Mouse (Mus musculus) lung, postnatal 4 days (tissue): ENCODE measurements around the gene Gata5.

Experiments used
- DNase-seq, 2 experiments: peaks; one replicate each; pipeline ENCODE4 v3.0.0; 2021

The Gata5 gene

DNA sequence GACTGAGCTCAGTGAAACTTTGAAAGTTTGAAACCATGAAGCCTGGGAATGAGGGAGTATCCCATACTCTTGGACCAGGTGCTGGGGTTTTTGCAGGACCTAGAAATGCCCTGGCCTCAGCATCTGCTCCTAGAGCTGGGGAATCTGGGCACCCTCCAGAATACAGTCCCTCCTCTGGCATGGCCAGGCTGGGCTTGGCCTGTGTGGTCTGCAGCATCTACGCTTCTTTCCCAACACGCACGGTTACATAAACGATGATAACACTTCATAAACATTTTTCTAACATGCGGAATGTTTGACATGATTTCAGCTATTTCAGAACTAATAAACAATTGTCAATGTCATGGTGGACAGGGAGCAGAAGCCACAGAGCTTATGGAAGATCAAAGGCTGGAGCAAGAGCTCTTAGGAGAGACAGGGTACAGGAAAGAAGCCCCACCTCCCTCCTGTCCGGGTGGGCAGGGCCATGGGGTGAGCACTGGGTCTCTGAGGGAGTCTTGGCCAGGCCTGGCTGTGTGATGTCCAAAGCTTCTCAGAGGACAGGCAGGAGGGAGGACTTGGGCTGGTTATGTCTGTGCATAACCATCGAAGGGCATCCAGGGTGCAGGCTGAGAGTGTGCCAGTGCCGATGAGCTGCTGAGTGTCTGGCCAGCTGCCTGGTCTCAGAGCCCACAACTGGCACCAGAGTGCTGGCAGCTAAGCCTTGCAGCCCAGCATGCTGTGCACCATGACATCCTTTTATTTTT, 27.9 kb downstream of the Gata5 start:
- peak; percentile 73 to 92 for DNase-seq

DNA sequence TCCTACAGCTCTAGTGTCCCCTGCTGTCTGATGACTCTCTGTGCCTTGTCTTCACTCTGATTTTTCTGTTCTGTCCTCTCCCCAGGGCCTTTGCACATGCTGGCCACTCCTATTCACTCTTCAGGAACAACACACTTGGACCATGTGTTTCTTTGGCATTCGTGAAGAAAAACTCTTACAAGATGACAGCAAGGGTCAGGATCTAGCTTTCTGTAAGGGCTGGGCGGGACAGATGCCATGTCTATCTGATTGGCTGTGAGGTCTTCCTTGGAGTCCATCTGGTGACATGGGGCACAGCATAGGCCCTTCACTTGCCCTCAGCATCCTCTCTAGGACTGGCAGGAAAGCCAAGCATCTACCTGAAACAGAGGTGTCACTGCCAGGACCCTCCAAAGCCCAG, 28.5 kb downstream of the Gata5 start:
- DNase-seq = peak in 1 of 2 experiments; percentile 64

DNA sequence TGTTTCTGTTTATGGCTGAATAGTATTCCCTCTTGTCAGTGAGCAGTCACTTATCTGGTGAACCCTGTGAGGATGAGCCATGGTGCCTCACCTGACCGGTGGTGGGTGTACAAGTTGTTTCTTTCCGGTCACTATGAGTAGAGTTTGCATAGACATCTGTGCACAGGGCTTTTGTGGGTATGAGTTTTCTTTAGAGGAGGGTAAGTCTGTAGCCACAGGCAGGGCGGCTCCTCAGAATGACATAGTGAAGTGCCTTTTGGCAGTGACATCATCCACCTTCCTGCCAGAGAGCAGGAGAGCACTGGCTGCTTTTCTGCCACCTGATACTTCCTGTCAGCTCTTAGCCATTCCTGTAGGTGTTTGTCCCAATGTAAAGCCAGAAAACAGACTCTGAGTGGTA, 29.0 kb downstream of the Gata5 start:
- no peak for DNase-seq

DNA sequence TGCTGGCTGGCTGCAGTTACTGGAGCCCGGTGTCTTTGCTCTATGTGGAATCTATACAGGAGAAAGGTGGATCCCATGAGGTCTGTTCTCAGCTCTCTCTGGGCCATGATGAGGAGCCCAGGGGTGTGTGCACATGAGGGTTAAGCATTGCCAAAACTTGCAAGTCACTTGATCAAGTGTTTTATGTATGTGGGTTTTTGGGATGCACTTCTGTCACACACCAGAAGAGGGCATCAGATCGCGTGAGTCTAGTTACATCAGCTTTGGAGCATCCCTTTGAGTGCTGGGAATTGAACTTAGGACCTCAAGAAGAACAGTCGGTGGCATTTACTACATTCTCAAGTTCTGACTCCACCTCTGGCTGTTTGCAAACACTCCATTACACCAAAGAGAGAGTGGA, 29.9 kb downstream of the Gata5 start:
- DNase-seq = no peak

DNA sequence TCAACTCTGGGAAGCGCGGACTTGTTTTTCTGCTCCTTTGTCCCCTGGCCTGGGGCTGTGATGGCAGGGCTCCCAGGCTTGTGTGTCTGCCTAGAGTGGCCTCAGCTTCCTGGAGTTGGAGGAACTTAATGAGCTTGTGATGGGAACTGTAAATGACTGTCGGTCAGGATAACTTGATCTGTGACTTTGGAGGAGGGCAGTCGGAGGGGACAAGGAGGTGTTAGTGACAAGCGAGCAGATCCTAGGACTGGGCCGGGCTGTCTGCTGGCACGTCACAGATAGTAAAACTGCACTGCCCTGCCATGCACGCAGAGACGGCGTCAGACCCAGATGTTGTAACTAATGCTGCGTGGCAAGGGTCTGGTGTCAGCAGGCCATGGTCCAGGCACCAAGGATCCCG, 31.0 kb downstream of the Gata5 start:
- DNase-seq = peak; percentile 73 to 93

DNA sequence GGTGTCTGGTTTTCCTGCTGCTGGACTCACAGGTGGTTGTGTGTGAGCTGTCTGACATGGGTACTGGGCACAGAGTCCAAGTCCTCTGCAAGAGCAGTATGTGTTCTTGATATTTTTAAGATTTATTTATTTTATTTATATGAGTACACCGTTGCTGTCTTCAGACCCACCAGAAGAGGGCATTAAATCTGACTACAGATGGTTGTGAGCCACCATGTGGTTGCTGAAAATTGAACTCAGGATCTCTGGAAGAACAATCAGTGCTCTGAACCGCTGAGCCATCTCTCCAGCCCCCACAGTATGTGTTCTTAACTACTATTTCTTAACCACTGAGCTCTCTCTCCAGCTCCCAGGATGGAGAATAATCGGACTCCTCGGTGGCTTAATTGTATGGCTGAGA, 32.3 kb downstream of the Gata5 start:
- DNase-seq = no peak

- DNase-seq = no peak
Measured at GRCm38 (mm10) chr2:180300771-180301170, 33.7 kb downstream of the Gata5 start.

DNA sequence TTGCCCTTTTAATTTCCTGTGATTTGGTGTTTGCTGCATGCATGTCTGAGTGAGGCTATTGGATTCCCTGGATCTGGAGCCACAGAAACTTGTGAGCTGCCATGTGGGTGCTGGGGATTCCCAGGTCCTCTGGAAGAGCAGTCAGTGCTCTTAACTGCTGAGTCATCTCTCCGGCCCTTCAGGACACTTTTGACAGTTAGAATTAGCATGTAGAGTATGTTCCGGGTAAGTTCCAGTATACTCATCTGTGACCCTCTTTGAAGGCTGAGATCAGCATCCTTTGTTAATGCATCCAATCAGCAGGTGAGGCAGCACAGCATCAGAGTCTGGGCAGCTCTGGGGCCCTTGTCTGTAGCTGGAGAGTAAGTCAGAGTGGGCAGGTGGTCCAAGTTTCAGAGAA, 34.2 kb downstream of the Gata5 start:
- no peak for DNase-seq

- DNase-seq = no peak
Measured at GRCm38 (mm10) chr2:180292906-180293305, 41.6 kb downstream of the Gata5 start.

- peak in 1 of 2 experiments; percentile 45 for DNase-seq
Measured at GRCm38 (mm10) chr2:180292026-180292425, 42.5 kb downstream of the Gata5 start.

DNA sequence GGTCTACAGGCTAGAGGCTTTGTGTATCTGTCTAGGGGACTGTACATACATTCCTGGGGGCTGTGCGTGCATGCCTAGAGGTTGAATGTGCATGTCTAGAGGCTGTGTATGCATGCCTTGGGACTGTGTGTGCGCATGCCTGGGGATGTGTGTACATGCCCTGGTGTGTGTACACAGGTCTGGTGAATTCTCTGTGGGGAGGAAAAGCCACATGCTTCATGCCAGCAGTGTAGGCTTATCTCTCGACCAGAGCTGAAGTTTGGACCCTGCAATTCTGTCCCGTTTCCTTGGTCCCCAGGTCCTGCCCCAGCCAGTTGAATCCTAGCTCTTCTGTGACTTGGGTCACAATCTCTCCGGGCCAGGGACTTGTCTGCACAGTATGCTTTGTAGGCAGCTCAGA, 42.9 kb downstream of the Gata5 start:
- DNase-seq = no peak

- no peak for DNase-seq
Measured at GRCm38 (mm10) chr2:180290503-180290902, 44.0 kb downstream of the Gata5 start.

DNA sequence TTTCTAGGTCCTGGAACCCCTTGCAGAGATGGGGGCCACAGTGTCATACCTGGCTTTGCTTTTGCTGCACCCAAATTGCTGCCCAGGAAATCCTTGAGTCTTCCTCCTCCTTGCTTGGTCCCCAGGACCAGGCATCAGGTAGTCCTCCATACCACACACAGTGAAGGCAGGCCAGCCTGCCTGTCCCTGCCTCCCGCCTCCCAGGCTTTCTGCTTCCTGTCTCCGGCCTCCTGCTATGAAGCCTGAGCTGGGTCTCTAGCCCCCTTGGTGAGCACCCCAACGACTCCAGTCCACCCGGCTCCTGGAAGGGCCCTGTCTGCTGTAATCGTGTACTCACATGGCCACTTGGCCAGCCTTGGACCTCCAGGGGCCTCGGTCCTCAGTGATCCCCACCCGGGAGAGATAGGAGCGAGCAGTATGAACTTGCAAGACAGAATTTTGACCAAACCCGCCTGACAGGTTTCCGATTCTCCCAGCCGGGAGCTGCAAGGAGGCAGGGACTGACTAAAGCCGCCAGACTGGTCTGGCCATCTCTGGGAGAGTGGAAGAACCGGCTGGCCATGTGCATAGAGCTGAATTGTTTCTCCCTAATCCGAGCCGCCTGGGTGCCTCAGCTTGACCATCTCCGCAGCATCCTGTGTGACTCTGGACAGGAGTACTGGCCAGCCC, 44.9 kb downstream of the Gata5 start, which contains the start of gene Rbbp8nl:
TSS of gene Rbbp8nl (minus strand) at position 440 of the 669 bp plus-strand sequence.
- DNase-seq = peak; percentile 76 to 88

DNA sequence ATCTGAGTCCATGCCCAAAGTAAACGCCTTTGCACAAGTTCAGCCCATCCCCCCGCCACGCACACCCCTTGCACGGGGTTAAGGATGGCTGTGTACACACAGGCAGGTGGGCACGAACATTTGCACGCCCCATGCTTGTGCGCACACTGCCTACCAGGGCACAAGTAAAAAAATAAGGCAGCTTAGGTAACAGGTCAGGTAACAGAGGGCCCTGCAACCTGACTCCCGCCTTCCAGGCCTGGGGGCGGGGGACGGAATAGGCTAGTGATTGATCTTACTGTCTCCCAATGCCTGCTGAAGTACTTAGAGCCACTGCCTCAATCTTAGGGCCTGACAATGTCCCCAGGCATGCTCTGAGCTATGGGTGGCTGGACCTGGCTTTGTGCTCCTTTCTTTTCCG, 45.5 kb downstream of the Gata5 start:
- DNase-seq = no peak

DNA sequence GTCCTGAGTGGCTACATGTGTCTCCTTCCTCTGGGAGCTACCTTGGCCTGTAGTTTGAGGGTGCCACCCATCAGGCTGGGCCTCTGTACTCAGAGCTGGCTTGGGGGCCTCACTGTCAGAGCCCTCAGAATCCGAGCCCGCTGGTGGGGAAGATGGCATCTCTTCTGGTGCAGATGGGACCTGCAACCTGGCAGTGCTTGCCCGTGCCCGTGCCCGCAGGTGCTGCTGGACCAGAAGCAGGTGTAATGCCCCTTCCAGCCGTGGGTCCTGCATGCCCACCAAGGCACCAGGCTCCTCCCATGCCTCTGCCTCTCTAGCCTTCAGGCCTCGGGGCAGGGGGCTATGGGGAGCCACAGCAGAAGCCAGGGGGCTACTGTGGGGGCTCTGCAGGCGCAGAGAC, 55.2 kb downstream of the Gata5 start:
- no peak for DNase-seq

DNA sequence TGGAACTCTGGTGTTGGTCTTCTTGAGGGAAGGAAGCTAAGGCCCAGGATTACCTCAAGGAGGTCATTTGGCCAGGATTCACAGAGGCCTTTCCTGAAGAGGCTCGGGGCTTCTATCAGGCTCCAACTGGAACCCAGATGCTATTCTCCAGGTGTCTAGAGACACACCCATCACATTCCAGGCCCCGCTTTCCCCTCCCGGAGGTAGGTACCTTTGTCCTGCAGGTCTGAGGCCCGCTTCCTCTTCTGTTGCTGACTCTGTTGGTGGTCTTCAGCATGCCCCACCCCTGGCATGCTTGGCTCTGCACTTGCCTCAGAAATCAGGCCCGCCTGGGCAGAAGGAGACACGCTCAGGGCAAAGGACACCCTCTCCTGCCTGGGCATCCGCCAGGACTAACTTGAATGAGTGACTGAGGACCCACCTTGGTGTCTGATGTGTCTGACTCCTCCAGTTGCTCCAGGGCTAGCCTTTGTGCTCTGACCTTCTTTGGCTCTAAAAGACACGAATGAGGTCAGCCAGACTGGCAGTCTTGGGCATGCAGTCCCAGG, 56.7 kb downstream of the Gata5 start:
- no peak for DNase-seq

GRCm38 (mm10) chr2:180276851-180277259, 57.6 kb downstream of the Gata5 start:
- peak; percentile 63 to 68 for DNase-seq

- no peak for DNase-seq
Measured at GRCm38 (mm10) chr2:180276385-180276784, 58.1 kb downstream of the Gata5 start.

GRCm38 (mm10) chr2:180275836-180276235, 58.7 kb downstream of the Gata5 start:
- DNase-seq = peak; percentile 91 to 93
